Mouse (Mus musculus) hindbrain, embryonic 15.5 days (tissue): Measurements from ENCODE around the gene Mindy1. TPM values are rescaled to one million over a fixed set of nuclear protein-coding genes. Genes with fewer than 3 reads are reported as not detected.

Source experiments
- ATAC-seq: fragments of 200-750 bp; cut with Nextera tagmentation; 2 replicates; pipeline ENCODE4 v1.8.0; 2017; ENCODE audit warnings: low read depth, moderate number of reproducible peaks, moderate TSS enrichment; ENCODE audit not compliant: low FRiP score
- H3K27ac ChIP-seq: fragments of 300-500 bp; sonication (generic); replicated peaks from 2 replicates; pipeline ENCODE4 v1.5.1; 2015; ENCODE audit warnings: mild to moderate bottlenecking, inconsistent platforms
- H3K27me3 ChIP-seq: fragments of 300-500 bp; sonication (generic); 2 replicates; pipeline ENCODE4 v1.6.1; 2015; ENCODE audit warnings: control low read depth, inconsistent platforms
- H3K36me3 ChIP-seq: fragments of 300-500 bp; sonication (generic); 2 replicates; pipeline ENCODE4 v1.6.1; 2015; ENCODE audit warnings: control low read depth, inconsistent platforms
- H3K4me1 ChIP-seq: fragments of 300-500 bp; sonication (generic); replicated peaks from 2 replicates; pipeline ENCODE4 v1.6.1; 2015; ENCODE audit warnings: control low read depth, inconsistent platforms
- H3K4me2 ChIP-seq: fragments of 300-500 bp; sonication (generic); 2 replicates; pipeline ENCODE4 v1.6.1; 2015; ENCODE audit warnings: moderate library complexity, mild to moderate bottlenecking, inconsistent platforms
- H3K4me3 ChIP-seq: fragments of 300-500 bp; sonication (generic); 2 replicates; pipeline ENCODE4 v1.5.1; 2015; ENCODE audit warnings: mild to moderate bottlenecking, inconsistent platforms
- H3K9ac ChIP-seq: fragments of 300-500 bp; sonication (generic); 2 replicates; pipeline ENCODE4 v1.6.1; 2015; ENCODE audit warnings: inconsistent platforms
- H3K9me3 ChIP-seq: fragments of 300-500 bp; sonication (generic); 2 replicates; pipeline ENCODE4 v1.6.1; 2016; ENCODE audit warnings: control low read depth, inconsistent platforms
- WGBS: fragments of 180-500 bp; shearing (Covaris S2); methylation state at CpG from one replicate; pipeline ENCODE4 v1.1.7; 2015; 5-methylcytosine and 5-hydroxymethylcytosine counted together
- polyA plus RNA-seq: library from polyadenylated mRNA; unstranded; fragments of >200 nt; fragmentation: Nextera tagmentation; extraction: Ambion mirVana; gene quantifications from 2 replicates; pipeline ENCODE4 v1.2.1, GENCODE M21; 2015

Mindy1 gene
- polyA plus RNA-seq, 1 experiment from 2014 or later: 34.5 TPM

GRCm38 (mm10) chr3:95246465-95247231 is 34.5 kb upstream of the Mindy1 start:
- 75% methylated on average over 5 of the region's 5 CpGs for WGBS
- no peak overlapping the region for H3K4me3 ChIP-seq
- H3K27ac ChIP-seq: no peak overlapping the region
- no peaks in the 10 kb centered on the region for H3K27me3 ChIP-seq
- H3K9me3 ChIP-seq: no peaks in the 10 kb centered on the region
- no peak overlapping the region for H3K4me2 ChIP-seq
- no peaks in the 10 kb centered on the region; the same call in 1 of the 2 replicates for H3K36me3 ChIP-seq
- H3K4me1 ChIP-seq: no peaks in the 10 kb centered on the region
- ATAC-seq: peak; percentile 48; the same call in 1 of the 2 replicates
- H3K9ac ChIP-seq: no peak overlapping the region

GRCm38 (mm10) chr3:95247660-95248336 is 33.3 kb upstream of the Mindy1 start:
- 71% methylated on average over 1 of the region's 1 CpGs for WGBS
- no peaks in the 10 kb centered on the region for H3K27me3 ChIP-seq
- H3K4me2 ChIP-seq: no peak overlapping the region

GRCm38 (mm10) chr3:95250361-95250760 is 30.8 kb upstream of the Mindy1 start:
- no peak for ATAC-seq
- H3K4me2 ChIP-seq: no peak overlapping the region
- no peak overlapping the region for H3K9ac ChIP-seq
- H3K27me3 ChIP-seq: no peaks in the 10 kb centered on the region
- H3K4me3 ChIP-seq: no peak overlapping the region
- H3K4me1 ChIP-seq: no peaks in the 10 kb centered on the region
- peaks cover 19% of the 10 kb centered on the region for H3K36me3 ChIP-seq
- no peaks in the 10 kb centered on the region for H3K9me3 ChIP-seq
- WGBS: 77% methylated on average over 5 of the region's 5 CpGs
- no peak overlapping the region for H3K27ac ChIP-seq

More at GRCm38 (mm10) chr3:95247660-95248336, 33.3 kb upstream of the Mindy1 start:
- Histone ChIP-seq H3K27ac (no peak overlapping the region), H3K4me1 (no peaks in the 10 kb centered on the region), H3K4me3 (no peak overlapping the region), H3K9ac (no peak overlapping the region), H3K9me3 (no peaks in the 10 kb centered on the region), H3K36me3 (no peaks in the 10 kb centered on the region)
- ATAC-seq: no peak

GRCm38 (mm10) chr3:95250783-95251424 is 30.2 kb upstream of the Mindy1 start, which contains the start of gene Bnipl:
Gene Bnipl (minus strand): TSS chr3:95251193.
- H3K27ac ChIP-seq: no peak within 1 kb of the TSS
- no peak for ATAC-seq
- H3K27me3 ChIP-seq: no peaks in the 10 kb centered on the region
- no peaks in the 10 kb centered on the region for H3K9me3 ChIP-seq
- H3K4me1 ChIP-seq: no peaks in the 10 kb centered on the region
- no peak within 1 kb of the TSS for H3K4me2 ChIP-seq
- peaks cover 22% of the 10 kb centered on the region for H3K36me3 ChIP-seq
- H3K9ac ChIP-seq: no peak within 1 kb of the TSS
- 54% methylated on average over 7 of the region's 7 CpGs for WGBS
- no peak within 1 kb of the TSS for H3K4me3 ChIP-seq

GRCm38 (mm10) chr3:95256931-95257330 is 24.2 kb upstream of the Mindy1 start:
- no peak overlapping the region for H3K4me3 ChIP-seq
- H3K9ac ChIP-seq: no peak overlapping the region
- no peaks in the 10 kb centered on the region for H3K4me1 ChIP-seq
- H3K9me3 ChIP-seq: no peaks in the 10 kb centered on the region
- H3K27me3 ChIP-seq: no peaks in the 10 kb centered on the region
- 90% methylated on average over 5 of the region's 5 CpGs for WGBS
- no peak overlapping the region for H3K27ac ChIP-seq
- H3K36me3 ChIP-seq: peaks cover 70% of the 10 kb centered on the region
- no peak for ATAC-seq
- H3K4me2 ChIP-seq: no peak overlapping the region

GRCm38 (mm10) chr3:95261975-95262374 is 19.2 kb upstream of the Mindy1 start:
- no peak overlapping the region for H3K27ac ChIP-seq
- H3K36me3 ChIP-seq: peaks cover 73% of the 10 kb centered on the region
- H3K9ac ChIP-seq: no peak overlapping the region
- no peak overlapping the region for H3K4me3 ChIP-seq
- H3K9me3 ChIP-seq: no peaks in the 10 kb centered on the region
- no peaks in the 10 kb centered on the region for H3K4me1 ChIP-seq
- H3K27me3 ChIP-seq: no peaks in the 10 kb centered on the region
- ATAC-seq: no peak
- WGBS: 96% methylated on average over 4 of the region's 4 CpGs
- no peak overlapping the region for H3K4me2 ChIP-seq

GRCm38 (mm10) chr3:95263089-95263739 is 17.9 kb upstream of the Mindy1 start:
- peaks cover 76% of the 10 kb centered on the region for H3K36me3 ChIP-seq
- ATAC-seq: no peak
- H3K4me3 ChIP-seq: no peak overlapping the region
- H3K27me3 ChIP-seq: no peaks in the 10 kb centered on the region
- H3K4me1 ChIP-seq: no peaks in the 10 kb centered on the region
- no peaks in the 10 kb centered on the region for H3K9me3 ChIP-seq
- H3K27ac ChIP-seq: no peak overlapping the region
- H3K9ac ChIP-seq: no peak overlapping the region
- H3K4me2 ChIP-seq: no peak overlapping the region
- WGBS: 50% methylated on average over 11 of the region's 11 CpGs

- H3K4me1 ChIP-seq: no peaks in the 10 kb centered on the region
- no peak for ATAC-seq
- H3K27me3 ChIP-seq: no peaks in the 10 kb centered on the region
- no peaks in the 10 kb centered on the region for H3K9me3 ChIP-seq
- H3K36me3 ChIP-seq: peaks cover 71% of the 10 kb centered on the region
- no peak overlapping the region for H3K4me2 ChIP-seq
- H3K27ac ChIP-seq: no peak overlapping the region
- no peak overlapping the region for H3K4me3 ChIP-seq
- H3K9ac ChIP-seq: no peak overlapping the region
- WGBS: 76% methylated on average over 1 of the region's 1 CpGs
These were observed 16.4 kb upstream of the Mindy1 start for GRCm38 (mm10) chr3:95264724-95265123.

GRCm38 (mm10) chr3:95266052-95266451 is 15.1 kb upstream of the Mindy1 start:
- H3K4me2 ChIP-seq: no peak overlapping the region
- H3K4me3 ChIP-seq: no peak overlapping the region
- WGBS: 100% methylated on average over 3 of the region's 3 CpGs
- no peaks in the 10 kb centered on the region for H3K4me1 ChIP-seq
- H3K27ac ChIP-seq: no peak overlapping the region
- no peak for ATAC-seq
- no peaks in the 10 kb centered on the region for H3K9me3 ChIP-seq
- H3K27me3 ChIP-seq: no peaks in the 10 kb centered on the region
- H3K36me3 ChIP-seq: peaks cover 62% of the 10 kb centered on the region
- no peak overlapping the region for H3K9ac ChIP-seq

- Histone ChIP-seq H3K9me3 (no peaks in the 10 kb centered on the region), H3K4me2 (no peak overlapping the region), H3K27ac (no peak overlapping the region), H3K4me1 (no peaks in the 10 kb centered on the region), H3K9ac (no peak overlapping the region), H3K4me3 (no peak overlapping the region), H3K36me3 (peaks cover 50% of the 10 kb centered on the region), H3K27me3 (no peaks in the 10 kb centered on the region)
- ATAC-seq: no peak
These were observed 13.3 kb upstream of the Mindy1 start for GRCm38 (mm10) chr3:95267855-95268254.

GRCm38 (mm10) chr3:95269789-95270188 is 11.4 kb upstream of the Mindy1 start:
- Histone ChIP-seq H3K9ac (no peak overlapping the region), H3K4me1 (no peaks in the 10 kb centered on the region), H3K4me3 (no peak overlapping the region), H3K4me2 (no peak overlapping the region), H3K27me3 (no peaks in the 10 kb centered on the region), H3K36me3 (peaks cover 33% of the 10 kb centered on the region), H3K9me3 (no peaks in the 10 kb centered on the region), H3K27ac (no peak overlapping the region)
- no peak for ATAC-seq
- 91% methylated on average over 5 of the region's 5 CpGs for WGBS
